Mouse (Mus musculus) yolk sac, embryonic 10.5 days (tissue): Measurements from ENCODE around the gene Abcb8.
"Not testable (repeated sequence)": the region's sequence is repeated elsewhere in the genome, so short reads cannot be mapped to it uniquely, and the experiment has no call there.

Experiments used
- DNase-seq: peaks from one replicate; pipeline ENCODE4 v3.0.0-alpha.2; 2017; ENCODE audit warnings: low spot score

The Abcb8 gene

GRCm38 (mm10) chr5:24396254-24396653 is 2.8 kb downstream of the Abcb8 start:
- not testable (repeated sequence) for DNase-seq

- no peak for DNase-seq
Measured at GRCm38 (mm10) chr5:24399686-24400085, 6.2 kb downstream of the Abcb8 start.

- DNase-seq, result no peak
Measured at GRCm38 (mm10) chr5:24400362-24400761, 6.9 kb downstream of the Abcb8 start.

GRCm38 (mm10) chr5:24400911-24401605 is 7.6 kb downstream of the Abcb8 start:
- DNase-seq, result no peak

GRCm38 (mm10) chr5:24401969-24402368 is 8.5 kb downstream of the Abcb8 start:
- no peak for DNase-seq

GRCm38 (mm10) chr5:24404594-24405360 is 11.3 kb downstream of the Abcb8 start:
- no peak for DNase-seq

GRCm38 (mm10) chr5:24405389-24405876 is 12.0 kb downstream of the Abcb8 start:
- DNase-seq, result no peak

GRCm38 (mm10) chr5:24408651-24409050 is 15.2 kb downstream of the Abcb8 start:
- DNase-seq, result no peak

- DNase-seq, result no peak
Measured at GRCm38 (mm10) chr5:24409466-24409865, 16.0 kb downstream of the Abcb8 start.

- no peak for DNase-seq
Measured at GRCm38 (mm10) chr5:24412063-24412462, 18.6 kb downstream of the Abcb8 start.

GRCm38 (mm10) chr5:24413042-24413693 is 19.7 kb downstream of the Abcb8 start, which contains the start of gene Asic3:
Asic3 (plus strand) TSS chr5:24413392.
- DNase-seq, result peak; percentile 64

GRCm38 (mm10) chr5:24413938-24414337 is 20.5 kb downstream of the Abcb8 start:
- DNase-seq, result no peak

- peak; percentile 64 for DNase-seq
Measured at GRCm38 (mm10) chr5:24416222-24416736, 22.8 kb downstream of the Abcb8 start.

GRCm38 (mm10) chr5:24417587-24417986 is 24.1 kb downstream of the Abcb8 start:
- DNase-seq, result no peak

- DNase-seq, result no peak
Measured at GRCm38 (mm10) chr5:24420381-24420780, 26.9 kb downstream of the Abcb8 start.

- DNase-seq, result peak; percentile 99
Measured at GRCm38 (mm10) chr5:24423129-24424003, 29.9 kb downstream of the Abcb8 start, which contains the start of the genes Cdk5 and Slc4a2. Cdk5 (minus strand) TSS chr5:24423530. Slc4a2 (plus strand) TSS chr5:24423837.

GRCm38 (mm10) chr5:24424004-24424781 is 30.7 kb downstream of the Abcb8 start:
- DNase-seq, result no peak

- DNase-seq, result peak; percentile 86
Measured at GRCm38 (mm10) chr5:24424861-24425411, 31.5 kb downstream of the Abcb8 start.

GRCm38 (mm10) chr5:24425421-24426036 is 32.1 kb downstream of the Abcb8 start:
- DNase-seq, result peak; percentile 61

GRCm38 (mm10) chr5:24426037-24426432 is 32.6 kb downstream of the Abcb8 start:
- DNase-seq, result no peak
